Comparison of ENCODE assay signal across 10 mouse cellular contexts in the genomic region with DNA sequence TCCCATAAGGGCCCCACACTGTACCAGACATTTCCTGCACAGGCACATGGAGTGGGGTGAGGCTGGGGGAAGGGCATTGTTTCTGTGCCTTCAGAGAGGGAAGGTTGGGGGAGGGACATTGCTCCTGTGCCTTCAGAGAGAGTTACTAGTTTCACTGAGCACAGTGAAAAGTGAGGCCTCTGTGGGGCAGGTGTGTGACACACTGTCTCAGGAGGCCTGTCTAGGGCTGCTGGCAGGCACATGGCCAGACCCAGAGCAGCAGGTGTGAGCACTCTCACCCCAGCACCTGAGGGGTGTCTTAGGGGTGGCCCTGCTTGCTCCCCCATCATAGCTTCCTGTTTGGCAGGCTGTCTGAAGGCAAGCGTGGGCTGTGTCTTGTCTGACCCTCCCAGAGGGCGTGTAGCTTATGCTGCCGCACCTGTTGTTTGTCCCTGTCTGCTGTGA. TPM values are rescaled to one million over a fixed set of nuclear protein-coding genes. Genes with fewer than 3 reads are reported as not detected.
A peak's percentile ranks its signal among the peaks of the same experiment; 100 is the strongest.
DNase-seq lines count a peak whose midpoint lies in the region; ATAC-seq and TF ChIP-seq lines count a peak whose summit lies in the region.
"Had no signal": no experiment of that assay in that cellular context is flagged by ENCODE, and none has a peak within 500 bp of the region (broad histone marks: within the 10 kb centered on the region; RNA-seq: fewer than 3 reads in every experiment).

No protein-coding gene starts in this region.

- peak overlapping the region; percentile 79 for H3K4me2 ChIP-seq in liver, embryonic 13.5 days
- H3K4me2 ChIP-seq: neural tube, embryonic 13.5 days had no signal

- TF ChIP-seq EP300 in heart, adult 2 months (IDR thresholded peaks at IDR 0.05; ENCODE audit: insufficient read depth, low read depth, low read length), result no peak

- peak in 1 of 2 experiments; percentile 55 for DNase-seq in heart, adult 2 months
- no peak for DNase-seq in heart, postnatal 36 days
- DNase-seq in embryonic facial prominence, embryonic 10.5 days (ENCODE audit: low spot score), result no peak
- DNase-seq in liver, embryonic 13.5 days, result no peak
- peak; percentile 91 to 92 for DNase-seq in spleen, postnatal 36 days (ENCODE audit: low spot score in 2 of 2)
- no peak for DNase-seq in left cerebral cortex, postnatal 14 days (ENCODE audit: low spot score in 2 of 2)
- no peak for DNase-seq in layer of hippocampus, postnatal 14 days (ENCODE audit: low spot score in 2 of 2)
- no peak for DNase-seq in cerebellum, postnatal 4 days (ENCODE audit: low spot score in 2 of 2)

- intact Hi-C loops in heart, adult 2 months (cut with DNase I), result no loop called here
- intact Hi-C loops in heart, postnatal 36 days (cut with DNase I), result no loop called here
- intact Hi-C loops in left cerebral cortex, postnatal 14 days (cut with DNase I), result no loop called here

- H3K9ac ChIP-seq in heart, adult 2 months (ENCODE audit: low read depth, low read length), result peak overlapping the region; percentile 11; the same call in 1 of the 2 replicates
- H3K9ac ChIP-seq in liver, embryonic 13.5 days, result peak overlapping the region; percentile 98
- H3K9ac ChIP-seq: neural tube, embryonic 13.5 days had no signal

- H3K4me3 ChIP-seq in heart, adult 2 months, result no peak overlapping the region
- H3K4me3 ChIP-seq in embryonic facial prominence, embryonic 10.5 days, result 0 out of 2 replicates have a peak overlapping the region, but pooled peaks have one; percentile 5
- peak overlapping the region; percentile 97 for H3K4me3 ChIP-seq in liver, embryonic 13.5 days (replicated peaks)
- H3K4me3 ChIP-seq: neural tube, embryonic 13.5 days had no signal

- H3K27me3 ChIP-seq in heart, adult 2 months (ENCODE audit: control insufficient read depth, insufficient read depth, low read length), result no peaks in the 10 kb centered on the region
- H3K27me3 ChIP-seq in embryonic facial prominence, embryonic 10.5 days (replicated peaks; ENCODE audit: low read depth, poor library complexity, severe bottlenecking), result no peaks in the 10 kb centered on the region
- no peaks in the 10 kb centered on the region for H3K27me3 ChIP-seq in liver, embryonic 13.5 days
- H3K27me3 ChIP-seq: neural tube, embryonic 13.5 days had no signal

- peak overlapping the region; percentile 15; the same call in 1 of the 2 replicates for H3K27ac ChIP-seq in heart, adult 2 months
- H3K27ac ChIP-seq in embryonic facial prominence, embryonic 10.5 days (replicated peaks), result peak overlapping the region; percentile 12; the same call in 1 of the 2 replicates
- peak overlapping the region; percentile 100 for H3K27ac ChIP-seq in liver, embryonic 13.5 days
- H3K27ac ChIP-seq: neural tube, embryonic 13.5 days had no signal

- 31% methylated on average over 3 of the region's 3 CpGs for WGBS in heart, adult 2 months
- WGBS in embryonic facial prominence, embryonic 10.5 days, result 78% methylated on average over 3 of the region's 3 CpGs
- 45% methylated on average over 3 of the region's 3 CpGs for WGBS in liver, embryonic 13.5 days (ENCODE audit: insufficient replicate concordance)

- no peak for TF ChIP-seq CTCF in heart, adult 2 months (IDR thresholded peaks at IDR 0.05)

- H3K4me1 ChIP-seq in heart, adult 2 months (ENCODE audit: control insufficient read depth, insufficient read depth, low read length), result peaks cover 15% of the 10 kb centered on the region; the same call in 1 of the 2 replicates
- peaks cover 67% of the 10 kb centered on the region for H3K4me1 ChIP-seq in embryonic facial prominence, embryonic 10.5 days
- peaks cover 90% of the 10 kb centered on the region for H3K4me1 ChIP-seq in liver, embryonic 13.5 days (replicated peaks)

- peaks cover 2% of the 10 kb centered on the region; the same call in 1 of the 2 replicates for H3K36me3 ChIP-seq in heart, adult 2 months (ENCODE audit: control insufficient read depth, insufficient read depth, low read length)
- H3K36me3 ChIP-seq in embryonic facial prominence, embryonic 10.5 days (replicated peaks), result peaks cover 86% of the 10 kb centered on the region
- H3K36me3 ChIP-seq in liver, embryonic 13.5 days, result peaks cover 94% of the 10 kb centered on the region

- H3K79me2 ChIP-seq in heart, adult 2 months (replicated peaks; ENCODE audit: control insufficient read depth, insufficient read depth, low read length), result no peaks in the 10 kb centered on the region; the same call in 1 of the 2 replicates

- no peak for ATAC-seq in liver, embryonic 13.5 days (ENCODE audit: low read depth)

- 0 out of 2 replicates have a peak, but pooled peaks have one; percentile 13 for TF ChIP-seq POLR2A in heart, adult 2 months (IDR thresholded peaks at IDR 0.05; ENCODE audit: insufficient read depth, low read depth, low read length)

- H3K9me3 ChIP-seq in embryonic facial prominence, embryonic 10.5 days, result no peaks in the 10 kb centered on the region
- no peaks in the 10 kb centered on the region for H3K9me3 ChIP-seq in liver, embryonic 13.5 days (replicated peaks)
- H3K9me3 ChIP-seq: neural tube, embryonic 13.5 days had no signal

RNA-seq across cellular contexts. Expression of a gene that starts 6.4 kb away (rescaled TPM):
- total RNA-seq in heart, adult 2 months (2021), result 100 to 1,000 TPM; 173 to 203 TPM
- 342 and 529 TPM in 2 replicates for polyA plus RNA-seq in heart, adult 2 months (2012; rRNA removed)
- 100 to 1,000 TPM; 159 to 209 TPM for total RNA-seq in heart, postnatal 36 days (2021)
- 85.7 and 95.6 TPM in 2 replicates for polyA plus RNA-seq in embryonic facial prominence, embryonic 10.5 days (2016; fragmentation: Nextera tagmentation; extraction: Ambion mirVana)
- polyA plus RNA-seq in liver, embryonic 13.5 days (2015; fragmentation: Nextera tagmentation; extraction: Ambion mirVana), result 260 and 311 TPM in 2 replicates
- 1 to 10 TPM; 3.1 to 3.7 TPM for total RNA-seq in left cerebral cortex, postnatal 14 days (2021)
- total RNA-seq in layer of hippocampus, postnatal 14 days (2021), result 1 to 10 TPM; 4.1 to 6.6 TPM

RNA-seq across cellular contexts. Expression of a gene that starts 26.8 kb away (rescaled TPM):
- 10 to 100 TPM; 22.8 to 23.0 TPM for total RNA-seq in heart, adult 2 months (2021)
- 27.8 and 44.8 TPM in 2 replicates for polyA plus RNA-seq in heart, adult 2 months (2012; rRNA removed)
- 10 to 100 TPM; 24.0 to 24.7 TPM for total RNA-seq in heart, postnatal 36 days (2021)
- polyA plus RNA-seq in embryonic facial prominence, embryonic 10.5 days (2016; fragmentation: Nextera tagmentation; extraction: Ambion mirVana), result 176 and 179 TPM in 2 replicates
- polyA plus RNA-seq in liver, embryonic 13.5 days (2015; fragmentation: Nextera tagmentation; extraction: Ambion mirVana), result 94.5 and 96.8 TPM in 2 replicates
- 10 to 100 TPM; 62.3 to 63.1 TPM for total RNA-seq in left cerebral cortex, postnatal 14 days (2021)
- 10 to 100 TPM; 71.8 to 75.5 TPM for total RNA-seq in layer of hippocampus, postnatal 14 days (2021)

RNA-seq across cellular contexts. Expression of a gene that starts 49.2 kb away (rescaled TPM):
- not detected for total RNA-seq in heart, adult 2 months (2021)
- 0.14 TPM in 1 of 2 replicates, not detected in the other for polyA plus RNA-seq in heart, adult 2 months (2012; rRNA removed)
- total RNA-seq in heart, postnatal 36 days (2021), result not detected
- polyA plus RNA-seq in embryonic facial prominence, embryonic 10.5 days (2016; fragmentation: Nextera tagmentation; extraction: Ambion mirVana), result 0.26 and 0.46 TPM in 2 replicates
- 0.08 TPM in 1 of 2 replicates, not detected in the other for polyA plus RNA-seq in liver, embryonic 13.5 days (2015; fragmentation: Nextera tagmentation; extraction: Ambion mirVana)
- under 1 TPM; 0.23 to 0.44 TPM for total RNA-seq in left cerebral cortex, postnatal 14 days (2021)
- under 1 TPM in 1 of 2 experiments, not detected in 1; 0.24 TPM for total RNA-seq in layer of hippocampus, postnatal 14 days (2021)
- total RNA-seq: granulocyte monocyte progenitor cell, adult 5-6 weeks had no signal

Comparison
In these comparisons a context has a peak if more than half of its experiments do, and no peak if none do; other contexts are left out.
1. DNase-seq: peak in spleen, postnatal 36 days (2 of 2); none in heart, postnatal 36 days (0 of 2), embryonic facial prominence, embryonic 10.5 days (single experiment), liver, embryonic 13.5 days (single experiment), left cerebral cortex, postnatal 14 days (0 of 2), layer of hippocampus, postnatal 14 days (0 of 2) and cerebellum, postnatal 4 days (0 of 2).
2. H3K27ac ChIP-seq: peak in every context shown above with its lines; median percentile 100 in liver, embryonic 13.5 days; 15 in heart, adult 2 months; 12 in embryonic facial prominence, embryonic 10.5 days.
3. RNA of a gene that starts 6.4 kb away (total RNA-seq): 159 to 209 TPM in heart, postnatal 36 days and 173 to 203 TPM in heart, adult 2 months; 4.1 to 6.6 TPM in layer of hippocampus, postnatal 14 days and 3.1 to 3.7 TPM in left cerebral cortex, postnatal 14 days; every median in the first group is over 10 times any median in the second.